Mouse (Mus musculus) cerebellum, adult 18-20 months (tissue): ENCODE measurements around the gene Gpr87.

Experiments
- DNase-seq, 2 experiments: peaks; one replicate each; pipeline ENCODE4 v3.0.0; 2021

Gpr87 gene

DNA sequence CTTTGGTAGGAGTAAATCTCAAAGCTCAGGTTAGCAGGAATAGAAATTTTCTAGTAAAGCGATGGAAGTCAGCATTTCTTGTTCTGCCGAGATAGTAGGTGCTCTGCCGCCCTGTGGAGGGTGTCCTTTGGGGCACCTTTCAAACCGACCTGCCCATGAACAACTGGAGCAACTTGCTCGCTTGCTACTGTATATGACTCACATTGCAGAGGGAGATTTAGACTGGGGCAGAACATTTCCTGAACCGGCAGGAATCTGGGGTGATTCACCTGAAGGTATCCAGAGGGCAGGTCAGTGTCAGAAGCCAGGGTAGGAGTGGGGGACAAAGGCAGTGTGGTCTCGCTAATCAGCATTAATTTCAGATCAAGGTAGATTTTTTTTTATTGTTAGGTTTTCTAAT is at the start of gene Gpr87:
Gpr87 (minus strand) TSS at position 167 of the 400 bp plus-strand sequence.
- DNase-seq = no peak

DNA sequence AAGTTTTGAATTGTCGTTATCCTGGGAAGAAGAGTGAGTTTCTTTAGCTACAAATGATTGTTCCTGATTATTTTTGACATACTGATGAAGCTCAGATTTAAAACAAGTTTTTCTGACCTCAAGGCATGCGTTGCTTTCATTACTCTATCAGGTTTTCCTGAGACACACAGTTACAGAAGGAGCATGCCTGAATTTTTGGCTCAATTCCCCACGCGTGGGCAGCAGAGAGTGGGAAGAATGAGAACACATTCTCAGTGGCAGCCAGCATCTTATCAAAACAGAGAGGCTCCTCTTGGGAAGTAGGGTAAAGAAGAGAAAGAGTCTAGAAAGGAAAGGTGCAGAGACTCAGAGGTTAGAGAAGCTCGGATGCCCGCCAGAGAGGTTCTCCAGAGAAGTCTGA is 48.5 kb upstream of the Gpr87 start:
- peak; percentile 58 to 75 for DNase-seq

GRCm38 (mm10) chr3:59234878-59235277 is 40.0 kb upstream of the Gpr87 start:
- DNase-seq = no peak

DNA sequence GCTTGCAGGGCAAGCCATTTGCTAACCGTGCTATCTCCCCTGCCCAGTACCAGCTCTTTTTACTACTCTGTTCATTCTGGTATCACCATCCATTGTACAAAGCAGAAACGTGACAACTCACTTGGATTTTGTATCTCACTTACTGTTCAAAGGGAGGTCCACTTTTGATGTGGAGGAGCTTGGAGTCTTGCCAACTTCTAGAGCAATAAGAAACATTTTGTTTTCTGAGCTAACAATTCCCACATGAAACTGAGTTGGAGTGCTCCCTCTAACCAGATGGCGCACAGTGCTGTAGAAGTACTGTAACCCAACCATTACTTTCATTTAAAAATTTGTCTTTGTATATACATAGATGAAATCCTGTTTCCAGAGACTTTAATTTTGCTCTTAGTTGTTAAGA is 36.0 kb upstream of the Gpr87 start:
- DNase-seq = no peak

DNA sequence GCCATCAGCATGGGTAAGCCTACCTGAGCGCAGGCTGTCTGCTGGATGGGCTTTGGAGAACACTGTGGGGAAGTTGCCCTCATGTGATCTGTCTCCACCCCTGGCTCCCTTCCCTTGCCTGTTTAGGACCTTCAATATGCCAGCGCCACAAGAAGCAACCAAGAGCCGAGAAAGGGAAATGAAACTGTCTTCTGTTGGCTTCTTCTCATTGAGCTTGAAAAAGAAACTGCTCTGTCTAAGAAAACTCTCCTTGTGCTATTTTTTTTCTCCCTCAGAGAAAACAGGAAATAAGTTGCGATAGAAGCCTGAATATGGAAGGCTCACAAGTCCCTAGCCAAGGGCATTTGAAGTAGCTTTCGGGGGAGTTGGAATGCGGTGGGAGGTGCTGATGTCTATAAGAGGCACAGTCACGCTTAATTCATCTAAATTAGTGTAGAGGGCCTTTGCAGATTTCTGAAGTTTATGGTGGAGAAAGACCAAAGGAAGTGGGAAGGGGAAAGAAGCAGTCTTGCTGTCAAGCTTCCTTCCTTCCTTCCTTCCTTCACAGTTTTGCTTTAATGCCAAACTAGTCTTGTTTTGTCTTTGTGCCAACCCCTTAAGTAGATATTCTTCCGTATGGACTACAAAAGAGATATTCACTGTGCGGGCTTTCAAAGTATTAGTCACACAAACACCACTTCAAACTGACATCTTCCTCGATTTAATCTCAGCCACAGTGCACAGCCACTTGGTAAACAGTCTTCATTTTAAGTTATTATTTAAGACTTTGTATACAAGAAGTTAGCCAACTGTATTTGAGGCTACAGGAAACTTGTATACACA is 34.0 kb upstream of the Gpr87 start:
- no peak for DNase-seq

GRCm38 (mm10) chr3:59227696-59228095 is 32.8 kb upstream of the Gpr87 start:
- DNase-seq = no peak

DNA sequence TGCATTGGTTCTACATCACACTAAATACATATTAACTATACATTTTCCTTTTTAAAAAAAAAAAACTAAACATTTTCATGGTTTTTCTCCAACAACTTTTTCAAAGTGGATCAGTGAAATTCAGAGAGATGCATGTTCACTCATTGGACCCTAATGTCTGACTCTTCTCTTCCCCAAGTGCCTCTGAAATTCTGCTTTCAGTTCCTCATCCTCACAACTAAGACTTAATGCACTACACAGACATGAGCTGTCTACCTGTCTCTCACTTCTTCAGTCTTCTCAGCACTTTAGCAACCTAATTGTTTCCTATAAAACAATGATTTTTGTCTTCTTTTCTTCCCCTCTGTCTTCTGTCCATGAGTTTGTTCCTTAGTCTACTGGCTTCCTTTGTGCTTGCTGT is 30.5 kb upstream of the Gpr87 start:
- no peak for DNase-seq

DNA sequence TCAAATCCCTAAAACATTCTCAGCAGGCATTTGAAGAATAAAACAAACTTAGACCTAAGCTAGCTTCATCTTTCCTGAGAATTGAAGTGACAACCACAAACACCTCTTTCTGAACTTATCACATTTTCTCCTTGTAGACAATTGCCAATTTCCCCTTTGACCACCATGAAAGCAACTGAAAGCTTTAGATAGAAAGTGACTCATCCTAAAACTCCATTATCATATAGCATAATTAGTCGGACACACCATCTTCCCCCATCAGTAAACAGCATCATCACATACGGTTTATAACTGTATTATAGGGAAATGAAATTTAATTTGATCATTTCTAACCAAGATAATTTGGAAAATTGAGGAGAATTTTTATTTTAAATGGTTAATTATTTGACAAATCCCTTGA is 27.4 kb upstream of the Gpr87 start:
- no peak for DNase-seq

- no peak for DNase-seq
Observed at GRCm38 (mm10) chr3:59219326-59219725, 24.4 kb upstream of the Gpr87 start.

GRCm38 (mm10) chr3:59217211-59217610 is 22.3 kb upstream of the Gpr87 start:
- no peak for DNase-seq

GRCm38 (mm10) chr3:59212404-59212803 is 17.5 kb upstream of the Gpr87 start:
- DNase-seq = no peak

DNA sequence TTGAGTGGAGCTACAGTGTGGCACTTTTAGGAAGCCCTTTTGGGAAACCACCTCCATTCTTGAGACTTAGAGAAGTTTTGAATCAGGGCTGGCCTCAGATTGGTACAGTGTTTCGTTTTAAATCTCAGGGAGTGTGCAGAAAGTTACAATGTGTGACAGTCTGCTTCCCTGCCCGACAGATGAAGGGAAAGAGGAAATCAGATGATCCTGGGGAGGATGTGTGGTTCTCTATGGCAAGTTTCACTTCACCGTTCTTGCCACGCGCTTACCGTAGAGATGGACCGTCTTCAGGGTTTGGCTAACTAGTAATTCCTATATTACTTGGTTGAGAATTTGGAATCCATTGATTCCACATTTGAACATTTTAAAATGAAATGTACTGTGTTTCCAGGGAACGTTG is 16.9 kb upstream of the Gpr87 start:
- no peak for DNase-seq

DNA sequence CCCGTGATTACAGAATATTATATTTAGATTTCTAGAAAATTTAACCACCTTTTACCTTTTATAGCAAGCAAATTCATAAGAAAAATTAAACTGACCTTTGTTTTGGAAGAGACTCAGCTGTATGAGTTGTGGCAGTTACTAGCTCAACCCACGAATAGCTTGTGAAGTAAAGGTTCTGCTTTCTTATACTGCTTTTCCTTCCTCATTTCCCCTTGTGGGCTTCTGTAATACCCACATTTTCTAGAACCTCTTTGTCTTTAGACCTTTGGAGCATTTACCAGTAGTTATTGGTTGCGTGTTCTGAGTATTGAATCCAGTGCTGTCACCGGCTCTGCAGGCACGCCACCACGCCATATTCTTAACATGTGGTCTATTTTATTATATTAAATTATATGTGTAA is 15.8 kb upstream of the Gpr87 start, which contains the start of gene P2ry13:
P2ry13 (minus strand) TSS at position 156 of the 400 bp plus-strand sequence.
- DNase-seq = no peak

DNA sequence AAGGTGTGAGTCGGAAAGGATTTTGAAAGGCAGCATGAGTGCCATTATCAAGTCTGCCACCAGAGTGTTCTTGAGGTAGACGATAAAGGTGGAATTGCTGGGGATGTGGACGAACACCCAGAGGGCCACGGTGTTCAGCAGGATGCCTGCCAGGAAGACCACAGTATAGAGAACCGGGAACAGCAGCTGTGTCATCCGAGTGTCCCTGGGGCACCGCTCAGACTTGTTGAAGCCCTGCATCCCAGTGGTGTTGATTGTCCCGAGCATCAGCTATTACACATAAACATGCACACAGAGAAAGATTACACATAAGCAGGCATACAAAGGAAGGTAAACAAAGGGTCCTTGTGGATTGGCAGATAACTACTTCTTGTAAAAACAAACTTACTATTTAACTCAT is 15.2 kb upstream of the Gpr87 start:
- DNase-seq = no peak

- peak; percentile 40 to 65 for DNase-seq
Observed at GRCm38 (mm10) chr3:59208650-59209548, 14.0 kb upstream of the Gpr87 start.

- no peak for DNase-seq
Observed at GRCm38 (mm10) chr3:59205941-59206340, 11.0 kb upstream of the Gpr87 start.

DNA sequence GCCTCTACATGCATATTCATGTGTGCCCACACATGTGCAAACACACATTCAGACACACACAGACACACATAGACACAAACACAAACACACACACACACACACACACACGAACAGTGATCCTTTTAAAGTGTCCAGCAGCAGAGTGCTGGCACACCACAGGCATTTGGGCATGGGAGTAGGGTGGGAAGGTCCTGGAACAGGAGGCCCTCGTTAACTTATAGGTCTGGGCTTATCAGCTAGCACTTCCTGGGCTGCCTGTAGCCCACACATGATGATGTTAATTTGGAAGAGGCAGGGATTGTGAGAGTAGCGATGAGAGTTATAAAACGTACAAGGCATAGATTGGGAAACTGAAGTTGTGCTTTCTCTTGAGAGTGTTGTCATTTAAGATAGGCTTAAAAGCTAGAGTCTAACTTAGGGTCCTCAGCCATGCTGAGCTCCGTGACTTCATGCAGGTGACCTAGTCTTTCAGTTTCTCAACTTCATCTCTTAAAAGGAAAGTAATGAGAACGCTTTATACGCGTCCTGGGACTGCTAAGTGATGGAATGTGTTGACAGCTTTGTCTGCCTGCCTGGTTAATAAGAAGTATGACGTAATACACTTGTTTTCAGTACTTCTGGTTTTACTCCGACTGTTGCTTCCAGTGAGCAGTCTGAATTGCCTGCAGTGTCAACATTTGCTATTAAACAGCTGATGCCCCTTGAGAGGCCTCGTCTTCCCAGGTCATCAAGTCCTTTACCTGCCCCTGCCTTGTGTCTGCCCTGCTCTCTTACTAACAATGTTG is 10.0 kb upstream of the Gpr87 start:
- no peak for DNase-seq

DNA sequence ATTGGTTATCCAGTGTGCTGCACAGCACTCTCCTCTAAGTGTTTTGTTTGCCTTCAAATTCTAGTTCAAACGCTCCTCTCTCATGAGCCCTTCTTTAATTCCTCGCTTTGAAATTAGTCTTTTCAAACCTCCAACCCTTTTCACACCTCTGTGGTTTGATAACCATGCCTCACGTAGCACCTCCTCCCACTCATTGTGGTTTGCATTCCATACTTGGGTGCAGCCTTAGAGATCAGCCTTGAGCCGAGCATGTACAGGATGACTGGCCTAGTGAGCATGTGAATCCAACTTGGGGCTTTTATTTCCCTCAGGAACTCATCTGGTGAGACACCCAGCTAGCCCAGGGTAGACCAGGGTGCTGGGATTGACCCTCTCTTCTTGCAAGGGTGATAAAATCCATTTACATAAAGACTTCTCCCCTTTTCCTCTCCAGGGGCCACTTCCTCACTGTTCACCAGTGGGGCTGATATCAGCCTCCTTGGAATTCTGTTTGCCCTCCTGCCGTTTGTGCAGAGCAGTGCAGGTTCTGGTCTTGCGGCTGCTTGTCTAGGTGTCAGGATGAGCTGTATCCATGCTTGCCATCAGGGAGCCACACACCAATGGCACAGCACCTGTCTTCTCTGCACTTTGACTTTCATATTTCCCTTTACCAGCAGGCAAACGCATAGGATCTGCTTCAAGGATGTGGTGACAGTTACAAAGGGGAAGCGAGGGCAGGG is 9.1 kb upstream of the Gpr87 start:
- no peak for DNase-seq

GRCm38 (mm10) chr3:59197329-59197948 is 2.5 kb upstream of the Gpr87 start:
- peak; percentile 35 to 38 for DNase-seq

DNA sequence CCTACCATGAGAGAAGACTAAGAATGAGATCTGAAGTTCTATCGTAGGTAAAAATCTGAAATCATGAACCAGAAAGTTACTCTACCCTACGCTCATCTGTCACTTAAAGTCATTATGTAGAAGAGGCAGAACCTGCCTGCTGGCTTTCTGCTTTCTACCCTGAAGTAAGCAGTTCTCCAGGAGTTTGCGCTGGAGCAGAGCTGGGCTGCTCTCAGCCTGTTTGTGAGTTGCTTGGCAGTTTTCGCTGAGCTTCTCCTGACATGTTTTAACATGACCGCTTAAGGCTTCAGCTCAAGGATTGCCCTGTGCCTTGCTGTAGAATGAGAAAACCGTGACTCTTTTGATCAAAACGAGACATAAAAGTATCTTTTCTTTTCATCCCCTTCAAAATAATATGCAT is 805 bp downstream of the Gpr87 start:
- DNase-seq = no peak

DNA sequence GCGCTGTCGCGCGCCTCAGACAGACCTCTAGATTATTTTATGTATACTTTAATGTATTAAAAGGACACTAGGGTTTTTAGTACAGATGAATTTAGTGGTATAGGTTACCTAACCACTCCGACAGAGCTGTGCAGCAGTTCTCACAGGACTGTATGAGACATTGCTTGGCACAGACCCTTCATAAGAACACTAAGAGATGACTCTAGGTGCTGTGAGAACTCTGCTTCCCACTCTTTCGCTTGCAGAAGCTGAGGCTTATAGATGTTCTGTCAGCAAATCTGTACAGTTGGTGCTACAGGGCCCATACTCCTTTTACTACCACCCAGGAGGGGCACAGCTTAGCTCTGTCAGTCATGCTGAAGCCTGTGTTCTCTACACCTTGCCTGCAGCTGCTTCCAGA is 3.2 kb downstream of the Gpr87 start:
- DNase-seq = no peak

GRCm38 (mm10) chr3:59187336-59187735 is 7.6 kb downstream of the Gpr87 start:
- no peak for DNase-seq
